Mouse (Mus musculus): Measurements from ENCODE around the gene Tmem202.

The Tmem202 gene

DNA sequence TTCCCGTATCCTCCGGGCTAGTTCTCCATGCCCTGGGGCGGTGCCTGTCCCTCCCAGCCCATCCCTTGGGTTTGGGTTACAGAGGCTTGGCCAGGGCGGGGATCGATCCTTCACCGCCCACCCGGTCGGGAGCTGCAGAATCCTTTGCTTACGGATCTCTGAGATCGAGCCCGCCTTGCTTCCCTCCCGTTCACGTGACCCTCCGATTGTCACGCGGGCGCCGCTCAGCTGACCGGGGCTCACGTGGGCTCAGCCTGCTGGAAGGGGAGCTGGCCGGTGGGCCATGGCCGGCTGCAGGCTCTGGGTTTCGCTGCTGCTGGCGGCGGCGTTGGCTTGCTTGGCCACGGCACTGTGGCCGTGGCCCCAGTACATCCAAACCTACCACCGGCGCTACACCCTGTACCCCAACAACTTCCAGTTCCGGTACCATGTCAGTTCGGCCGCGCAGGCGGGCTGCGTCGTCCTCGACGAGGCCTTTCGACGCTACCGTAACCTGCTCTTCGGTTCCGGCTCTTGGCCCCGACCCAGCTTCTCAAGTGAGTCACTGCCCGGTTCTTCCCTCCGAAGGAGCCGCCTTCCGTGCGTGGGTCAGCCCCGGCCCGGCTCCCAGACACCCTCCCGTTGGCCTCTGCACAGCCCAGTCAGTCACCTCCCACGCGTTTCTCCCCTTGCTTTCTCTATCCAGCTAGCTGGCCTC, at the start of gene Tmem202, which contains the start of gene Hexa:
Gene Tmem202, minus strand, starts transcription at position 407 of the 697 bp plus-strand sequence.
Gene Hexa, plus strand, starts transcription at position 100 of the 697 bp plus-strand sequence.
- DNase-seq: peak; percentile 71

DNA sequence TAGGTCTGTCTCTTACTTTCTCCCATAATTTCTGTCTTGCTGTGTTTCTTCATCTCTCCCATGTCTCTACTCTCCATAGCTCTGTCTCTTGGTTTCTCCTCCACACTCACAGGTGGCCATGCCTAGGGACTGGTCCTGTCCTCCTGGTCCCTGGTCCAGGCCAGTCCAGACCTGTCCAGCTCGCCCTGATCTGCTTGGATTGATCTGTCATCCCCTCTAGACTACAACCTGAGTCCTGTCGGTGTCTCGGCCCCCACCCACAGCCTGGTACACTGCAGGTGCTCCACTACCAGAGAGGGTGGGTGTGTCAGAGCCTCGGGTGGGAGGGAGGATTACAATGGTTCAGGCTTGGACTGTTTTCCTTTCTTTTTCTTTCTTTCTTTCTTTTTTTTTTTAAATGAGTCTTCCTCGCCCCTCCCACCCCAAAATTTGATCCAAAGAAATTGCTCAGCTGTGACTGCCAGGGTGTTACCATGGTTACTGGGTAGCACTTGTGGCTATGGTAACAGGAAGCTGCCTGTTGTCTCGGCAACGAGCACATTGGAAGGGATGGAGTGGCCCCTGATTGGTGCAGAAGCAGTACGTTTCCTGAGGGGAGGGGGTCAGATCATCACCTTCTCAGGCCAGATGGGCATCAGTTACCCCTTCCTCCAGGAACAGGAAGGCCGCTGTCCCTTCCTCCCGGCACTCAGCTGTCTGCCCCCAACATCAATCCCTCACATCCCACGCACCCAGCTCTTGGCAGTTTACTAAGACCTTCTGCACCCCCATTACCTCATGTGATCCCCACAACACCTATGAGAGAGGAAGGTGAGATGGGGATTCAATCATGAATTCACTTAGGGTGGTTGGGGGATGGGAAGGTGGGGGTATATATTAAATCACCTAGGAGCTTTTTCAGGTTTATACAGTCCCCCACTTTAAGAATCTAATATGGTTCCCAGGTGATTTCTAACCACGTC, 49.3 kb upstream of the Tmem202 start:
- DNase-seq: no peak

DNA sequence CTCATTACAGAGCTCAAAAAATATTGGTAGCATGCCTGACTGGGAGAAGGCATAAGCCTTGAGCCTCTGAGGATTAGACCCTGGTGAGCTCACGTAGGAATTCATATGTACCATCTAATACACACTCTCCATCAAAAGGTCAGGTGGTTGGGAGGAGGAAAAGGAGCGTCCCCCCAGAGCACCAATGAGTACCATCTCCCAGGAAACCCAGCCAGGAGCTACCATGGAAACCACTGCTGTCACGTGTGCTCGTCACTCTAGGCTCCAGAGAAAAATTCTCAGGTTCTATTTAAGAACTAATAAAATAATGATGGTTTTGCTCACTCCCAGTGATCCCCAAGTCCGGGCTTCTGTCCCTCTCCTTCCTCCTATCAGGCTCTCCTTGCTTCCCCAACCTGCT, 48.6 kb upstream of the Tmem202 start:
- no peak for DNase-seq

DNA sequence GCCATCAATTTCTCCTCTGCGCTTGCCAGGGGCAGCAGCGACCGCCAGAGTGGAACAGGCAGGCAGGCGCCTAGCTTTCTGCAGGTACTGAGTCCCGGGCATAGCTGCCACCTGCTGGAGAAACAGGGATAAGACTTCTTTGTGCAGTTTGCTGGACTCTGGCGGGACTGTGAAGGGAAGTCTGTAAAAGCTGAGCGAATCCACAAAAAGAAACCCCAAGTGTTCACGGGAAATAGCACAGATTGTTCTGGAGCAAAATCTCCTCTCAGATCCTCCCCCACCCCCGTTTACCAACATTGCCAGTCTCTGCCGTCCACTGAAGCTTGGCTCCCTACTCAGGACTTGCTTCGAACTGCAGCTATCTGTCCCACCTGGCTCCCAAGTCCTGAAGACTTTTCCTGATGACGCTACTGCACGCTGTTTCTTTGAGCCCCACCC, 45.2 kb upstream of the Tmem202 start:
- peak; percentile 75 for DNase-seq

DNA sequence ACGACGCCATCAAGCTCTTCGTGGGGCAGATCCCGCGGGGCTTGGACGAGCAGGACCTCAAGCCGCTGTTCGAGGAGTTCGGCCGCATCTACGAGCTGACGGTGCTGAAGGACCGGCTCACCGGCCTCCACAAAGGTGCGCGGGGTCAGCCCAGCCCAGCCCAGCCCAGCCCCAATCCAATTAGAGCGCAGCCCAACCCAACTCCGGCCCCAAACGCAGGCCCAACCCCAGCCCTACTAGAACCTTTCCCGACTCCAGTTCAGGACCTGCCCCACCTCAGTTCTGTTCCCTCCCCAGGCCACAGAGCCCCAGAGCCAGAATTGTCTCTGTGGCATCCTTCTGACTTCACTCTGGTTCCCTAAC, 38.8 kb upstream of the Tmem202 start:
- DNase-seq: no peak

DNA sequence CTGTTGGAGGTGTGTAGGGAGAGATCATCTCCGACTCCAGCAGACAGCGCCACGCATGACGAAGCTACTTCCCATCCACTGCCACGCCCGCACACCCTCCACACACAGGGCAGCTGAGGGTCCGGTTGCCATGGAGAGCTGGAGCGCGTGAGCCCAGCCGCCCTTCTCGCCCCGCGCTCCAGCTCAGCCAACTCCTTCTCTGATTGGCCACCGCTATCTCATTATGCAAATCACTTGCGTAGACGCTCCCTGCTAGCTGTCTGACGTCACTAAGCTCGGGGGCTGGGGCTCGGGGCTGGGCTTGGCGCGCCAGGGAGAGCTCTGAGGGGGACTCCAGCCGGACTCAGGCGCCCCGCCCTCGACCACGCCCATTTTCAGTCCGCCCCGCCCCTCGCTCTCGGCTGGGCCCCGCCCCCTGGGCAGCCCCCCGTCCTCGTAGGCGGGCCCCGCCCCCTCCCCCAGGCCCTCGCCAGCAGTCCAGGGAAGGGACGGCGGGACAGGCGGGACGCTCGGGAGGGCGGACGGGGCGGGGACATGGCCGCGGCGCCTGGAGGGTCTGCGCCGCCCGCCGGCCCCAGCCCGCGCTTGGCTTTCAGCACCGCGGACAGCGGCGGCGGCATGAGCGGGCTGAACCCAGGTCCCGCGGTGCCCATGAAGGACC, 38.3 kb upstream of the Tmem202 start, which contains the start of gene Celf6:
Gene Celf6, plus strand, starts transcription at position 74 of the 661 bp plus-strand sequence.
- peak; percentile 91 for DNase-seq

DNA sequence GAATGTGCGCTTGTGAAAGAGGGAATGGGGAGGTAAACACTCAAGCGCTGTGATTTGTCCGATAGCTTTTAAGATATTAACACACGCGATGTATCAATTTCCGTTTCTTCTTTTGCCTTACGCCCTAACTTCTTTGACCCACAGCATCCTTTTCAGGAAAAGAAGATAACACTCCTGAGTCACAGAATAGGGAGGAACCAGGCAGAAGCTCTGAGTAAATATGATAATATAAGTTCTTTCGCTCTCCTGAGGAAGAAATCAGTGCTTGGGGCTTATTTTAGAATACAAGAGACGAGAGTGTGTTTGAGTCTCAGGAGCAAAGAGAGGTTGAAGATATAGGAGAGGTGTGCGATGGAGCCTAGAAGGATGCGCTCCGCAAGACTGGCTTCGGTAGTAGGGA, 37.8 kb upstream of the Tmem202 start:
- DNase-seq: no peak

DNA sequence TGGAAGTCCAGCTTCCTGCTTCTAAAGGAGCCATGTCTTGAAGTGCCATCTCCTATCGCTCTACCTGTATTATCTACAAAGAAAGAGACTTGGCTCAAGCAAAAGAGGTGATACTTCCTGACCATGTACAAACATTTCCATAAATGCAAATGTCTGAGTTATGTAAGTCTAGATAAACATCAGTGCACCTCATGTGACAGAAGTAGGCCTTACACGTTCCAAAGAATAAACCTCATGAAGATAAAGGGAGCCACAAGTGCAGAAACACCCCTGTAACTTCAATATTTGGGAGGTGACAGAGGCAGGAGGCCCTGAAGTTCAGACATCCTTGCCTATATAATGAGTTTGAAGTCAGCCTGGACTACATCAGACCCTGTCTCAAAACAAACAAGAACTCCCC, 32.2 kb upstream of the Tmem202 start:
- DNase-seq: no peak

DNA sequence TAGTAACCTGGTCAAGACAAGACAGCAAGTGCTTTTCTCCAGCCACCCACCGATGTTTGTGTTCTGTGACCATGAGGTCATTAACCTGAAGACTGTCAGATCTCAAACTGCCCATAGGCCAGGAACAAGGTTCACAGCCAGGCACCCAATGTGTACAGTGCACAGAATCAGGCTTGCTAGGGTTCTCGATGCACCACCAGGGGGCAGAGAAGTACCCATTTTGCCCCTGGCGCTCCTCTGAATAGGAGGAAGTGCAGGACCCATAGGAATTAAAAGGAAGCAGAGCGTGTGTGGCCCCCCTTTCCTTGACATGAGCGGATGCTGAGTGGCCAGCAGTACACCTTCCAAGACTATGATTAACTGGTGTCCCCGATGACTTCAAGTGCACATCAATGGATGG, 27.5 kb upstream of the Tmem202 start:
- peak; percentile 43 for DNase-seq

DNA sequence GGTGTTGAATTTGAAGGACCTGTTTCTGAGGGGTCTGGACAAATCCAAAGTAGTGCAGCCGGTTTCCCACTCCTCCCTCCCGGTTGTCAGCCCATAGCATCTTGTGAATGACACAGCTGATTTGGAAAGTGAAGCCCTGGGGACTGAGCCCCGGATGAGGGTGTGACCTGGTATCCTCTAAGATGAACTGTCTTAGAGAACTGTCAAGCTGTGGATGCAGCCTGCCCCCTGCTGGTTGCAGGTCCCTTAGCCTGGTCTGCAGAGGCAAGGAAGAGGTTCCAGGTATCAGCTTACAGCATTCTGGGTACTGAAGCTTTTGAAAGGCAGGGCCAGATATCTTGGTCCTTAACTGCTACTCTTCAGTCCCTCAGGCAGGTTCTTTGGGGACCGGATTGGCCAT, 26.0 kb upstream of the Tmem202 start:
- peak; percentile 56 for DNase-seq

DNA sequence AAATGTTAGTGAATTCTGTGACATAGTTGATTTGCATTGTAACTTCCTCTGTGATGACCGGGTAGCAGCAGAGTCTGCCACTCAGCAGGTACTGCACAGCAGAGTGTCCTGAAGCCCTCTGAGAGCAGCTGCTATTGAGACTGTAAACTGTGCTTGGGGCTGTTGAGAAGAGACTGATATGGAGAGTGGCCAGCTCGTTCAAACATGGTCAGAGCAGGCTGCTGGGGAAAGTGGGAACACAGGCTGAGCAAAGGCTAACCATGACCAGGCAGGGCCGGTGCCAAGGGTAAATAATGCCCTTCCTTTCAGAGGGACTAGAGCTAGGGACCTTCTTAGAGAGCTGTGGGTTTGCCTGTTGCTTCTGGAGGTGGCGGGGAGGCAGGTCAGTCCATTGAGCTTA, 14.1 kb upstream of the Tmem202 start:
- DNase-seq: no peak

DNA sequence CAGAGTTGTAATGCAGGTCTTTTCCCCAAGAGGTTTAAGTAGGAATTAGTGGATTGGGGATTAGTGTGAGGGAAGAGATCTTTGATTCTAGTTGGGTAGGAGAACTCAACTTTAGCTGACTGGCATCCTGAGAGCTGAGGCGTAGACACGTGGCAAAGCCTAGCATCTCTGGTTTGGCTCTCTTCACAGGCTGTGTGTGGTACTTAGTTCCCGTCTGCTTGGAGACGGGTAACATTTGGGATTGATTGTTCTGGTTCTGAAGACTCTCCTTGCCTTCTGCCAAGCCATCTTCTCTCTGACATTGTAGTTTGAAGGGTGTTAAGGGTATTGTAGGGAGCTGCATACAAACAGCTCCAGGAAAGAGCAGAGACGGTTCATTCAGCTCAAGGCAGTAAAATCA, 13.0 kb upstream of the Tmem202 start:
- no peak for DNase-seq

DNA sequence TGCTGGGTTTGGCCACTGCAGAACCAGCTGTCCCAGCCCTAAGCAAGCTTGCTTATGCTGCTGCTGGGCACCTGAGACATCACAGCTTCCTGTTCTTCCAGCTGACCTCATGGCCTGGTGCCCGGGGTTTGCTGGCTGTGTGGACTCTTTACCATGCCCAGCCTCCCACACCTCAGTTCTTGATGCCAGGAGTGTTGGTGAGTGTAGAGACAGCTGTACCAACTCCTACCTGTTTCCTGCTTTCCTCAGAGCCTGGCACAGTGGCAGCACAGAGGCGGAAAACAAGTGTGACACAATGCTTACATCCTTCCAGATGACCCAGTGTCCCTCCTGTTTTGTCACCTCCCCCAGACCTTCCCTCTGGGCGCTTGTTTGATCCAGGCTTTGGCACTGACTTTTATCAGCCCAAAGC, 12.0 kb upstream of the Tmem202 start:
- no peak for DNase-seq

DNA sequence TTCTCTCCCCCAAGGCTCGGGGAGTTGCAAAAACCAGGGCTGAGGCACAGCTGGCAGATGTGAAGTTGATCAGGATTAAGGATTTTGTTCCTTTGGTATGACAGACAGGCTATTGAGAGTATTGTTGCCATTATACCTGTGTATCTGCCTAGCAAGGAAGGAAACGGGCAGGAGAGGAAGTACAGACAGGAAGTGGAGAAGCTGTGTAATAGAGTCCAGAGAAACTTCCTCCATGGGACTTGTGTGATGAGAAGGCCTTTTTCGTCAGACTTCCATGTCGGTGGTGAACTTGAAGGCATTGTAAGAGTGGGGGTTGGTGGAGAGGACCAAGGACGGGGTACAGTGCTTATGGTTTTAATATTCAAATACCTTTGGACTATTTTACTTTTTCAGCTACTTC, 11.4 kb upstream of the Tmem202 start:
- DNase-seq: no peak

DNA sequence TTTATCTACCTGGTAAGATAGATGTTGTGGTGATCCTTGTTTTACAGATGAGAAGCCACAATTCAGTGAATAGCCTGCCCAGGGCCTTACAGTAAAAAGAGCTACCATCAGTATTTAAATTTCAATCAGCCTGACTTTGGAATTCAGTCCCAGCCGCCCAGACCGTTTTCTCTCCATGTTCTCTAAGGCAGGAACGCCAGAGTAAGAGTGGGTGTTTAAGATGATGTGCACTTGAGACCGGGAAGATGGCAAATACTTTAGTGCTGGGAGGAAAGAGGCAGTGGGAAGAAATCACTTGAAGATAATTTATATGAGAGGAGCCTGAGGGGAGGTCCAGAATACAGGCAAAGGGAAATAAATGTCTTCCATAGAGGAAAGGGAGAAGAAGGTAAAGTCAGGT, 10.4 kb upstream of the Tmem202 start:
- DNase-seq: no peak

DNA sequence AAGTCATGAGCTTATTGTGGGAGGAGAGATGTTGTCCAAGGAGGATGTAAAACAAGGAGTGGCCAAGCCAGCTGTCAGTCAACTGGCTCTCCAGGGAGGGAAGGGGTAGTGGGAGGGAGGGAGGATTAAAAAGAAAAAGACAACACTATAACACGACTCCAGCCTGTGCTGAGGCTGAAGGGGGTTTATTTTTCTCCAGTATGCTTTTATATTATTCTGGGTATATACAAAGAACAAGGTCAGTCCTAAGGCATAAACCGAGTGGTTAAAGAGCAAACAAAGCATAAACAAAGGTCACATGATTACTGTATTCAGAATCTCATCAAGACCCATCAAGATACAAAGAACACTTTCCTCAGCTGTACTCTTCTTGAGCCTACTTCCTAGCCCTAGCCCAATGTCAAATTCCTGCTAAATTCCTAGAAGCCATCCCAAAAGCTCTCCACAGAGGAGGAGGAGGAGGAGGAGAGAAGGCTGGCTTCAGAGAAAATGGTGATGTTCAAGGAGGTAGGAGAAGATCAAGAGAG, 9.4 kb upstream of the Tmem202 start:
- no peak for DNase-seq

DNA sequence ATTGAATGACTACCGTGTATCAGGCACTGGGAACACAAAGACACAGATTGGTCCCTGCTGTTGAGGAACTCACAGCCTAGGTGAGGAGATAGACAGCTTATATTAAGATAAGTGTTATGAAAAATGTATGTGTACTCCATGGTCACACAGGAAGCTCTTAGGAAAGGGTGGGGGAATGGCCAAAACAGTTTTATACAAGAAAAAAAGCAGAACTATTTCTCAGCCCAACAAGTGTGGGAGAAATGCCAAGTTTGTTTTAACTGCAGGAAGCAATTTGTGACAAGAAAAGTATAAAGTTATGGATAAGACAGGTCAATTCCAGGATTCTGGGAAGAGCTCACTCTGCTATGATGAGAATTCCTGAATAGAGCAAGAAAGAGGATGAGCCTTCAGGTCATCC, 8.2 kb upstream of the Tmem202 start:
- no peak for DNase-seq

DNA sequence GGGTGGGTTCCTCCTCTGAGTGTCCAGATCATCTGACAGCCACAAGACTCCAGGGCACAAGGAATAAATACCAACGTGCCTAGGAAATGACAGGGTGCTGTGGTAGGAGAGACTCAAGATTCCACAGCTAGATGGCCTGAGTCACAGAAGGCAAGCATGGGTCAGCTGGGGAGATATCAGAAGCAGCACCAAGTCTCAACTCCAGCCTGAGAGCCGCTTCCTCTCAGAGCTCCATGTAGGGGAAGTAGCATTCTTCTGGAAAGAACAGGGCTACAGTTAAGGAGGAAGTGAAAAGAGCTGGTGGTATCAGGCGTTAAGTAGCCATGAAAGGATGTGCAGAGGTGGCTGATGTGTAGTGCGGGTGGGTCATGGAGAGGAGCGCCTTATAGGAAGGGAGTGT, 5.1 kb upstream of the Tmem202 start:
- no peak for DNase-seq

DNA sequence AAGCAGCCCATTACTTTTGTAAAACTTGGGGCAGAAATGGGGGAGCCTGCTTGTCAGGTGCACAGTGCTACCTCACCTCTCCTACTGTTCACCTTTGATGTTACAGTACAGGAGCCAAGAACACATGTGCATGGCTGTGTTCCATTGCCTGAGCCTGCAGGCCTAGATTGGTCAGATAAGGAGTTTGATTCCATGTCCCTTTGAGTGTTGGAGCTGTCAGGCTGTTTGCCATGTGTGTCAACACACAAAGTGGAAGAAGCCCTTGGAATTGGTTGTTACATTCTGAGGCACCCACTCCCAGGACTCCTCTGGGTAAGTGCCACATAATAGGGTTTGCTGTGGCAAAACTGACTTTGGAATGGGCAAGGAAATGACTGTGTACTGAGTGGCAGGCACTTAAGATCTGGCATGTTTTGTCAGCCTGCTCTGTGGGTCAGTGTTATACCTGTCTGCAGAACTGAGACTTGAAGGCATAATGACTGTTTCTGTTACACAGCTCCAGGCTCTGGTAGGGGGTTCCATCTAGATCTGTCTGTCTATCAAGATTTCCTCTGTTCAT, 3.2 kb upstream of the Tmem202 start:
- no peak for DNase-seq

DNA sequence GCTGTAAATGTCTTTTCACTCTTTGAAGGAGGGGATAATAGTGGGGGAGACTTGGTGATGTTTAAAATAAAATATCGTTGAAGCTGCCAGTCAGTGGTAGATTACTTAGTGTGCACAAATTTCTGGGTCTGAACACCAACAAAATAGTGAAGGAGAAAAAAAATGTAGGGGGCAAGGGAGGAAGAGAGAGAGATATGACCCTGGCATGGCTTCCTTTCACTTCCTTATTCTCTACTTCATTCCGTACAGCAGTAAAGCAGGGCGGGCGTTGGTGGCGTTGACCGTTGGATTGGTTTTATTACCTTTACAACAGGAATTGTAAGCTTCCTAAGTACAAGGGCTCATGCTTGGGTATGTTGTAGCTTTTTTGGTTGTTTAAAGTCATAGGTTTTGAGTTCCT, 2.0 kb upstream of the Tmem202 start:
- DNase-seq: no peak

DNA sequence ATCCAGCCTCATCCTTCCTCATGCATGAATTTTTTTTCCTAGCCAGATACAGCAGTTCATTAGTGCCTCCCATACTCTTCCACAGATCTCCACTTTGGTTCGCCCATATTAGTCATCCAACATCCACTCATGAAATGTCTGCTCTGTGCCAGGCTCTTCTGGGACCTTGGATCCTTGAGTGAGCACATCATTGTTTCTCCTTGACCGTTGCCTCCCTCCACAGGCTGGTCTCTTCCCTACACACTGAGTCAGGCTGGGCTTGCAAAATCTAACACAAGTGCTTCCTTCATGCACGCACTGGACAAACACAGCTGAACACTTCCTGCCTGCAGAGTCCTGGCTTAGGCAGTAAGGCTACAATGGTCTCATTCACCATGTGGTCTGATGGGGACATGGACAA, 2.0 kb downstream of the Tmem202 start:
- DNase-seq: no peak

DNA sequence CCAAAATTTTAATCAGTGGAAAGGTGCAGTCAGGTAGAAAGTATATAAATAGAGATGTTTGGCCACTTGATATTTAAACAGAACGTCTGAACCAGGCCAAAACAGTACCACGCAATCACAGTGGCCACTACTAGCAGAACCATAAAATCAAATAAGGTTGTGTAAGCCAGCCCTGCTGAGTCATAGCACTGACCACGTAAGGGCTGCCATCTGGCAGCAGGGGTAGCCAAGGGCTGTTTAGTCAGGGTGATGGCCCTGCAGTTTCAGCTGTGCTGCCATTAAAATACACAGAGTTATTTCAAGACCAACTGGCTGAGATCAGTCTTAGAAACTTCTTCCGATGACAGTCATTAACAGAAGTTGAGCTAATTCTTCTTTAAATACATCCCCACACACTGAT, 5.8 kb downstream of the Tmem202 start:
- DNase-seq: peak; percentile 69

DNA sequence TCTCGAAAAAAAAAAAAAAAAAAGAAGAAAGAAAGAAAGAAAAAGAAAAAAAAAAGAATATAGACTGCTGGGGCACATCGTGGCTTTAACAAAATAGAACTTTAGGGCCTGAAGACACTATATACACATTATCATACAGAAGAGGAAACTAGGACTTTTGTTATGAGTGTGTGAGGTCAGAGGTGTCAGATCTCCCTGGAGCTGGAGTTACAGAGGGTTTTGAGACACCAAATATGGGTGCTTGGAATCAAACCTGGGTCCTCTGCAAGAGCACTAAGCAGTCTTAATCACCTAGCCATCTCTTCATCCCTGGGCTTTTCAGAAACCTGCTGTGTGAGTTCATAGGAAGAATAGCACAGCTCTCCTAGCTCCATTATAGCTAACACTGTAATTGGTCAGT, 6.2 kb downstream of the Tmem202 start:
- DNase-seq: no peak

Measured in cerebellum, adult 8-10 months (tissue).